Mouse (Mus musculus): ENCODE results near the gene Serpina6.

DNA sequence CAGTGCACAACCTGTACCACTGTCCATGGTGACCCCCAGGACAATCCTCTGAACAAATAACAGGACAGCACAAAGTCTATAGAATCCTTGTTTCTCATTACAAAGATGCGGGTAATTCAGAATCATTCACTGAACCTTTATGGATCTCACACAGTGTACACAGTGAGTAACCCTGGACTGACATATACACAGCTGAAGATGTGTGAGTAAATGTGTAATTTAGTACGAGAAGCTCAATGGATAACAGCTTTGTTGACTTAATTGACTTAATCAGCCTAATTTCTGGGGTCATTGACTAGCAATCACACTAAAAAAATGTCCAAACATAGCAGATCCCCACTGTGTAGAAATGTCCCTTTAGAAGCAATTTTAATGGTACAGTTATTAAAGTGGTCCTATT, 24.2 kb upstream of the Serpina6 start:
- TF ChIP-seq SRF (IDR thresholded peaks at IDR 0.05; ENCODE audit: control insufficient read depth, insufficient read length, low read depth) (no peak), POLR2AphosphoS2 (IDR thresholded peaks at IDR 0.05; ENCODE audit: insufficient read length, low read depth) (no peak), POLR2A (IDR thresholded peaks at IDR 0.05; ENCODE audit: insufficient read length, low read depth) (no peak), TCF12 (IDR thresholded peaks at IDR 0.05; ENCODE audit: insufficient read depth, poor library complexity, severe bottlenecking) (no peak), CEBPB (IDR thresholded peaks at IDR 0.05; ENCODE audit: insufficient read depth, poor library complexity, severe bottlenecking) (no peak), REST (IDR thresholded peaks at IDR 0.05; ENCODE audit: insufficient read depth, insufficient read length) (no peak), MYOG (IDR thresholded peaks at IDR 0.05; ENCODE audit: control insufficient read depth in 1 of 3, insufficient read depth in 1 of 3, insufficient read length in 2 of 3, low read depth in 2 of 3) (no peak)
